ENCODE assay signal across 10 mouse cellular contexts in genomic region chr9:88361211-88361909, GRCm38 (mm10). TPM values are rescaled to one million over a fixed set of nuclear protein-coding genes. Genes with fewer than 3 reads are reported as not detected.
DNase-seq lines count a peak whose midpoint lies in the region; ATAC-seq lines count a peak whose summit lies in the region.
"Had no signal": no experiment of that assay in that cellular context is flagged by ENCODE, and none has a peak within 500 bp of the region (broad histone marks: within the 10 kb centered on the region; RNA-seq: fewer than 3 reads in every experiment).

No protein-coding gene starts in this region.

- H3K9me3 ChIP-seq in limb, embryonic 12.5 days, result no peaks in the 10 kb centered on the region
- H3K9me3 ChIP-seq in limb, embryonic 10.5 days (replicated peaks), result no peaks in the 10 kb centered on the region
- no peaks in the 10 kb centered on the region for H3K9me3 ChIP-seq in embryonic facial prominence, embryonic 14.5 days (ENCODE audit: control insufficient read depth, low read length)
- H3K9me3 ChIP-seq: stomach, embryonic 15.5 days had no signal

- H3K4me2 ChIP-seq in limb, embryonic 12.5 days, result no peak overlapping the region
- no peak overlapping the region for H3K4me2 ChIP-seq in embryonic facial prominence, embryonic 14.5 days (ENCODE audit: low read depth, low read length)
- H3K4me2 ChIP-seq: stomach, embryonic 15.5 days had no signal

- H3K4me3 ChIP-seq in limb, embryonic 12.5 days (replicated peaks), result no peak overlapping the region
- H3K4me3 ChIP-seq in limb, embryonic 10.5 days, result no peak overlapping the region
- no peak overlapping the region for H3K4me3 ChIP-seq in embryonic facial prominence, embryonic 14.5 days (ENCODE audit: low read depth, low read length)
- H3K4me3 ChIP-seq: stomach, embryonic 15.5 days had no signal

- ATAC-seq in limb, embryonic 12.5 days (ENCODE audit: insufficient number of reproducible peaks, insufficient read depth, low FRiP score, low TSS enrichment, low read depth), result no peak
- ATAC-seq in embryonic facial prominence, embryonic 14.5 days (ENCODE audit: low read depth), result no peak
- ATAC-seq in granulocyte monocyte progenitor cell, adult 5-6 weeks (replicated peaks; ENCODE audit: poor library complexity, severe bottlenecking), result no peak
- no peak for ATAC-seq in megakaryocyte-erythroid progenitor cell, adult 5-6 weeks (replicated peaks; ENCODE audit: low FRiP score, low TSS enrichment, poor library complexity, severe bottlenecking)
- ATAC-seq: Patski had no signal

- H3K9ac ChIP-seq in limb, embryonic 12.5 days (replicated peaks), result no peak overlapping the region
- no peak overlapping the region for H3K9ac ChIP-seq in embryonic facial prominence, embryonic 14.5 days (ENCODE audit: low read depth, low read length)
- H3K9ac ChIP-seq: stomach, embryonic 15.5 days had no signal

- H3K4me1 ChIP-seq in limb, embryonic 12.5 days (replicated peaks), result peaks cover 12% of the 10 kb centered on the region
- H3K4me1 ChIP-seq in limb, embryonic 10.5 days, result peaks cover 8% of the 10 kb centered on the region
- no peaks in the 10 kb centered on the region for H3K4me1 ChIP-seq in embryonic facial prominence, embryonic 14.5 days (ENCODE audit: control insufficient read depth, insufficient read depth, low read length)
- H3K4me1 ChIP-seq: stomach, embryonic 15.5 days had no signal

- 81% methylated on average over 14 of the region's 14 CpGs for WGBS in limb, embryonic 12.5 days
- 84% methylated on average over 14 of the region's 14 CpGs for WGBS in limb, embryonic 10.5 days
- 81% methylated on average over 14 of the region's 14 CpGs for WGBS in embryonic facial prominence, embryonic 14.5 days

- no peaks in the 10 kb centered on the region for H3K36me3 ChIP-seq in limb, embryonic 12.5 days
- H3K36me3 ChIP-seq in limb, embryonic 10.5 days, result no peaks in the 10 kb centered on the region
- H3K36me3 ChIP-seq in embryonic facial prominence, embryonic 14.5 days (ENCODE audit: control insufficient read depth, insufficient read depth, low read length), result no peaks in the 10 kb centered on the region
- H3K36me3 ChIP-seq: stomach, embryonic 15.5 days had no signal

- no peaks in the 10 kb centered on the region for H3K27me3 ChIP-seq in limb, embryonic 12.5 days
- no peaks in the 10 kb centered on the region for H3K27me3 ChIP-seq in limb, embryonic 10.5 days (ENCODE audit: low read depth, poor library complexity, severe bottlenecking)
- no peaks in the 10 kb centered on the region for H3K27me3 ChIP-seq in embryonic facial prominence, embryonic 14.5 days (replicated peaks; ENCODE audit: control insufficient read depth, insufficient read depth, low read length)
- H3K27me3 ChIP-seq: Patski; stomach, embryonic 15.5 days had no signal

- peak overlapping the region; percentile 54 for H3K27ac ChIP-seq in limb, embryonic 12.5 days
- H3K27ac ChIP-seq in limb, embryonic 10.5 days, result no peak overlapping the region
- H3K27ac ChIP-seq in embryonic facial prominence, embryonic 14.5 days (replicated peaks; ENCODE audit: low read depth, low read length), result 0 out of 2 replicates have a peak overlapping the region, but pooled peaks have one; percentile 61
- H3K27ac ChIP-seq: stomach, embryonic 15.5 days had no signal

- DNase-seq in limb, embryonic 10.5 days (ENCODE audit: low spot score), result no peak
- peak; percentile 32 for DNase-seq in embryonic facial prominence, embryonic 14.5 days (ENCODE audit: low spot score)
- peak; percentile 32 to 48 for DNase-seq in kidney, adult 8-10 months
- peak; percentile 48 for DNase-seq in lung, postnatal 25 days (ENCODE audit: low spot score)
- no peak for DNase-seq in T-cell, adult 2 months (ENCODE audit: low spot score)

RNA-seq across cellular contexts. Expression of gene Nt5e, which starts 34.4 kb away (rescaled TPM):
- 6.5 and 6.8 TPM in 2 replicates for polyA plus RNA-seq in limb, embryonic 12.5 days (2016; fragmentation: Nextera tagmentation; extraction: Ambion mirVana)
- polyA plus RNA-seq in limb, embryonic 10.5 days (2016; fragmentation: Nextera tagmentation; extraction: Ambion mirVana), result 0.97 and 1.6 TPM in 2 replicates
- polyA plus RNA-seq in embryonic facial prominence, embryonic 14.5 days (2014; fragmentation: Nextera tagmentation; extraction: Ambion mirVana), result 21.4 and 21.6 TPM in 2 replicates
- total RNA-seq in granulocyte monocyte progenitor cell, adult 5-6 weeks (2014; fragmentation: Nextera tagmentation), result 0.21 TPM in 1 of 2 replicates, not detected in the other
- total RNA-seq in granulocyte monocyte progenitor cell, adult 5-6 weeks (2017), result 1.6 and 1.9 TPM in 2 replicates
- total RNA-seq in megakaryocyte-erythroid progenitor cell, adult 5-6 weeks (2014; fragmentation: Nextera tagmentation), result 0.83 and 1.5 TPM in 2 replicates
- total RNA-seq in megakaryocyte-erythroid progenitor cell, adult 5-6 weeks (2017), result 0.47 TPM in 1 of 2 replicates, not detected in the other

Comparison
In these comparisons a context has a peak if more than half of its experiments do, and no peak if none do; other contexts are left out.
1. DNase-seq: peak in embryonic facial prominence, embryonic 14.5 days (single experiment), kidney, adult 8-10 months (2 of 2) and lung, postnatal 25 days (single experiment); none in limb, embryonic 10.5 days (single experiment) and T-cell, adult 2 months (single experiment).